Mouse (Mus musculus) cerebellum, postnatal 36 days (tissue): ENCODE results near the gene Lpin1.
A peak's percentile ranks its signal among the peaks of the same experiment; 100 is the strongest.

ENCODE experiments used
- DNase-seq, 2 experiments: peaks; one replicate each; pipeline ENCODE4 v3.0.0; 2021 to 2022; ENCODE audit warnings: mixed read lengths in 2 of 2

Gene Lpin1

GRCm38 (mm10) chr12:16515183-16515582, 95.6 kb downstream of the Lpin1 start:
- no peak for DNase-seq

DNA sequence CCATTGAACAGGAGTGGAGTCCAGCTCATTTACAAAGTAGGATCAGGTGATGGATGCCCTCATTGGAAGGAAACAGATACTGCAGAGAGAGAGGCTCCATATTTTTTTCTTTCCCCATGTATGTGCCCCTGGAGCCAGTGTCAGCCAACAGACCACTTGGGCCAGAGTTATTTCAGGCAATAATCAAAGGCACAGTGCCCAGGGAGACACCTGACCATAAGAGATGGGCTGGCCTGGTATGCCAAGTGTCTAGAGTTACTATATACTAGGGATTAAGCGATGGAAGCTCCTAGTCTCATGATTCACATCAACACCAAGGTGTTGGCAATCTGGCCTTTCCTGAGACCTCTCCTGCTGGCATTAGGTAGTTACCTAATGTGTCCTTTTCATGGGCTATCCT, 97.8 kb downstream of the Lpin1 start:
- DNase-seq, result no peak

DNA sequence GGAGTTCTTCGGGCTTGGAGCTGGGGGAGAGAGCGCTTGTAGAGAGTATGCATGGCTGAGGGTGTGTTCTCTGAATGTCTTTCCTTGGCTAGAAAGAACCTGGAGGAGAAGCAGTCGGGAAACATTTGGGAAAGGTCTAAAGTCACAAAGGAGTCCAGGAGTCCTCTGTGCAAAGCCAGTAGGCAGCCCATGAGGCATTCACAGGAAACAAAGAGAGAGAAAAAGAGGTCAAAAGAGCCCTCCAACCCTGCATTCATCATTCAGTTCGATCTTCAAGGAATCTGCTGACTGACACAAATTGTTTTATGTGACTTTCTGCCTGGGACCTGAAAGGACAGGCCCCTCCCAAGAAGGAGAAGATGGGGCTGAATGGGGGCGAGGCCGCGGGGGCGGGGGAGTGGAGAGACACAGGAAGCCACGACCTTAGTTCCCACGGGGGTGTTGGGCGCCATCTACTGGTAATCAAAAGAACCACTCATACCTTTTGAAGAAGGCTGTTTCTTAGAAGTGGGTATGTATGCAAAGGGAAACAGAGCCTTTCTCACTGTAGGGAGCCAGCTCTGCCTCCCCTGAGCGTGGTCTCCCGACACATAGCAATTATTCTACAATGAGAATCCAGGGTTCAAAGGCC, 101.5 kb downstream of the Lpin1 start:
- DNase-seq, result peak; percentile 38 to 44

- no peak for DNase-seq
Observed at GRCm38 (mm10) chr12:16506796-16507790, 103.7 kb downstream of the Lpin1 start.

DNA sequence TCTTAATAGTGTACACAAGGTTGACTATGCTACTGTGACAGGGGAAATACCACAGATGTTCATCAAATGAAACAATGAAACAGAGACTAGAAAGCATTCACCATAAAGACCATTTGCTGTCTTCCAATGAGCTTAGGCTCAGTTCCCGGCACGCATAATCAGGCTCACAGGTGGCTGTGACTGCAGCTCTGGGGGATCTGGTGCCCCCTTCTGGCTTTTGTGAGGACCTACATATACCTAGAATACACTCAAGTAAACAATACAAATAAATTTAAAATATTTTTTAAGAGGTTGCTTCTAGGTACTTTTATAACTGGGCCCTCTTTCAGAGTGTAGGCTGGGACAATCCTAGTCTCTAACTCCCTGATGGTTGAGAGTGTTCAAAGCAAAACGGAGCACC, 106.5 kb downstream of the Lpin1 start:
- DNase-seq, result no peak

- DNase-seq, result no peak
Observed at GRCm38 (mm10) chr12:16497960-16498359, 112.8 kb downstream of the Lpin1 start.

DNA sequence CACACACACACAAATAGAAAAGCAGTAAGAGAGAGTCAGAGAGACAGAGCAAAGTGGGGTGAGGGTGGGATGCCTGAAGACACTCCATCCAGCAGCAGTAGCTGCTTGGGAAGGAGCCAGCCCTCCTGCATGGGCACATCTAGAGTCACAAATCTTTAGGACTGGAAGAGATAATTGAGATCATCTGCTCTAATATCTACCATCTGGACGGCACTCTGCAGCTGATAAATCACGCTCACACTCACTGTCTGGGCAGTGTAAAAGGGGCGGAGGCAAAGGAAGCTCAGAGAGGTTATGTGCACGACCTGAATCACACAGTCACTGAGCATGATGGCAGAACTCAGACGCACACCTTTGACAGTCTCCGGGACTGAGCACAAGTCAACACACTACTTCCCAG, 118.1 kb downstream of the Lpin1 start:
- no peak for DNase-seq

GRCm38 (mm10) chr12:16488899-16489298, 121.9 kb downstream of the Lpin1 start:
- no peak for DNase-seq

DNA sequence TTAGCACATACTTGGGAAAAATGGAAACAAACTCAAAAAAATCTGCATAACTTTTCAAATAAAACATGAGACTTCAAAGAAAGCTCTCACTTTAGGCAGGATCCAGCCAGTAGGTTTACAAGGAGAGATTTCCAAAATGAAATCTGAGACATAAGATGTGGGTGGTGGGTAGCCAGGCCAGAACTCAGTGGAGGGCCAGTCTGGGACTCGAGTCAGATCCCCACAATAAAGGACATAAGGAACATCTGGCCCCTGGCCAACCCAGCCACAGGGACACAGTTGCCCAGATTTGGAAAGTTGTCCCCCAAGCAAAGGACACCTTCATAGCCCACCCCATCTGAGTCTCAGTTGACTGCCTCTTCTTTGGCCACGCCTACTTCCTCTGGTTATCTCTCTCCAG, 123.3 kb downstream of the Lpin1 start:
- no peak for DNase-seq
